Comparison of ENCODE assay signal across 8 mouse cellular contexts in the genomic region with DNA sequence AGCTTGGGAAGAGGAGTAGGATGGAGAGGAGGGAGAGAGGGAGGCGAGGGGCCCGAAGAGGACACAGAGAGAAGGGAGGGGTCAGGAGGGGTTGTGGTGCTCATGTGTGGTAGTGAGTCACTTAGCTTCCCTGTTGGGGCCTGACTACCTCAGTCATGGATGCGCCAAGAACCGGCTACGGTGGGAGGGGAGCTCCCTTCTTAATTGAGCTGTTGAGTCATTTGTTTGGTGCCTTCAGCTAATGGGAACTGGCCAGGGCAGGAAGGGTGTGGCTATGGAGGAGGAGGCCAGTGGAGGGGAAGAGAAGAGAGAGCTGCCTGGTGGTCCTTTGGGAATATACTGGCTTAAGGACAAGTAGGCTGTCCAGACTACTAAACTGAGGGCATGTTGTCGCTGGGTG.
A peak's percentile ranks its signal among the peaks of the same experiment; 100 is the strongest.
DNase-seq lines count a peak whose midpoint lies in the region; ATAC-seq lines count a peak whose summit lies in the region.

No protein-coding gene starts in this region.

- peak overlapping the region; percentile 79 for H3K27ac ChIP-seq in hindbrain, embryonic 10.5 days
- no peak overlapping the region for H3K27ac ChIP-seq in hindbrain, embryonic 14.5 days
- no peak overlapping the region for H3K27ac ChIP-seq in limb, embryonic 15.5 days

- no peak overlapping the region for H3K4me2 ChIP-seq in hindbrain, embryonic 14.5 days (replicated peaks)
- H3K4me2 ChIP-seq in limb, embryonic 15.5 days = no peak overlapping the region

- no peak overlapping the region for H3K4me3 ChIP-seq in hindbrain, embryonic 10.5 days
- no peak overlapping the region for H3K4me3 ChIP-seq in hindbrain, embryonic 14.5 days (replicated peaks; ENCODE audit: low read length)
- no peak overlapping the region for H3K4me3 ChIP-seq in limb, embryonic 15.5 days

- DNase-seq in hindbrain, embryonic 10.5 days (ENCODE audit: low spot score) = no peak
- DNase-seq in hindbrain, embryonic 14.5 days (ENCODE audit: low spot score) = no peak
- peak; percentile 91 for DNase-seq in NIH3T3 (ENCODE audit: low read depth)
- DNase-seq in heart, adult 9 months (ENCODE audit: low spot score in 2 of 2) = peak; percentile 90 to 91
- DNase-seq in right cerebral cortex, postnatal 4 days = no peak
- no peak for DNase-seq in embryo, embryonic 9.5 days (ENCODE audit: extremely low spot score)
- DNase-seq in cerebellum, adult 9-10 months = no peak

- no peaks in the 10 kb centered on the region for H3K9me3 ChIP-seq in hindbrain, embryonic 10.5 days
- no peaks in the 10 kb centered on the region for H3K9me3 ChIP-seq in hindbrain, embryonic 14.5 days (ENCODE audit: control insufficient read depth, low read length)
- H3K9me3 ChIP-seq in limb, embryonic 15.5 days = no peaks in the 10 kb centered on the region

- peaks cover 9% of the 10 kb centered on the region for H3K36me3 ChIP-seq in hindbrain, embryonic 10.5 days
- no peaks in the 10 kb centered on the region for H3K36me3 ChIP-seq in hindbrain, embryonic 14.5 days (replicated peaks; ENCODE audit: control insufficient read depth, insufficient read depth)
- H3K36me3 ChIP-seq in limb, embryonic 15.5 days = peaks cover 5% of the 10 kb centered on the region; the same call in 1 of the 2 replicates

- no peaks in the 10 kb centered on the region for H3K27me3 ChIP-seq in hindbrain, embryonic 10.5 days (ENCODE audit: insufficient read depth, poor library complexity, severe bottlenecking)
- H3K27me3 ChIP-seq in hindbrain, embryonic 14.5 days (ENCODE audit: control insufficient read depth, insufficient read depth, low read length) = no peaks in the 10 kb centered on the region
- no peaks in the 10 kb centered on the region for H3K27me3 ChIP-seq in limb, embryonic 15.5 days

- WGBS in hindbrain, embryonic 10.5 days = 73% methylated on average over 6 of the region's 6 CpGs
- WGBS in hindbrain, embryonic 14.5 days = 45% methylated on average over 6 of the region's 6 CpGs
- 56% methylated on average over 6 of the region's 6 CpGs for WGBS in limb, embryonic 15.5 days

- no peak overlapping the region for H3K9ac ChIP-seq in hindbrain, embryonic 14.5 days
- H3K9ac ChIP-seq in limb, embryonic 15.5 days = no peak overlapping the region

- H3K4me1 ChIP-seq in hindbrain, embryonic 10.5 days (replicated peaks) = peaks cover 64% of the 10 kb centered on the region
- H3K4me1 ChIP-seq in hindbrain, embryonic 14.5 days (replicated peaks; ENCODE audit: control insufficient read depth, insufficient read depth, low read length) = peaks cover 29% of the 10 kb centered on the region
- peaks cover 42% of the 10 kb centered on the region for H3K4me1 ChIP-seq in limb, embryonic 15.5 days

- no peak for ATAC-seq in hindbrain, embryonic 14.5 days (ENCODE audit: low FRiP score)
- 0 out of 2 replicates have a peak, but pooled peaks have one; percentile 8 for ATAC-seq in limb, embryonic 15.5 days (ENCODE audit: insufficient number of reproducible peaks, low FRiP score, low TSS enrichment, low read depth)

Comparison
In these comparisons a context has a peak if more than half of its experiments do, and no peak if none do; other contexts are left out.
1. DNase-seq: peak in NIH3T3 (single experiment) and heart, adult 9 months (2 of 2); none in hindbrain, embryonic 10.5 days (single experiment), hindbrain, embryonic 14.5 days (single experiment), right cerebral cortex, postnatal 4 days (single experiment), embryo, embryonic 9.5 days (single experiment) and cerebellum, adult 9-10 months (single experiment).